Mouse (Mus musculus): ENCODE measurements at regions not wholly inside any gene's neighbourhood (a gene's known extent, or its start where the extent isn't known, plus 50 kb on each side); places are given as distances from the start of the nearest gene placed in this dataset.
A peak's percentile ranks its signal among the peaks of the same experiment; 100 is the strongest.

DNA sequence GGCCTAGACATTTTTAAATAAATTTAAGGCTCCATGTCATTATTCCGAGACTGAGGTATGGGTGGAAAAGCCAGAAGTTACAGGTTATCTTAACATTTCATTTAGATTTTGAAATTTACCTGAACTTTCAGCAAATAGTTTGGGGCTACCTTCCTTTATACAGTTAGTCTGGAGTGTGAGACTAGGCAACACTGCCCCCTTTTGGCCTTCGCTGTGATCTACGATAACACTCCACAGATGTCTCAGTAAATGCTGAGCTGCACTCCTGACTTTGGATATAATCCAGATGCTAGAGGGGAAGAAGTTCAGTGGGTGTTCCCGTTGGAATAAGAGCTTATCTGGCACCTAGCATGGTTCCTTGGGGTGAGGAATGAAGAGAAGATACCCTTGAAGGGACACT lies 224.6 kb downstream of the Nsun3 start:
- H3K9ac ChIP-seq (ENCODE audit: control insufficient read depth, low read depth, low read length, poor library complexity, severe bottlenecking) = no peak overlapping the region
- peak; percentile 13 to 42 (median 30); a peak in 4 of 6 replicates for TF ChIP-seq CTCF (IDR thresholded peaks at IDR 0.05 in 2 of 3, conservative IDR thresholded peaks at IDR 0.05 in 1 of 3; ENCODE audit: control insufficient read depth in 1 of 3, insufficient read depth in 1 of 3, low read depth in 2 of 3, low read length in 3 of 3, poor library complexity in 1 of 3, severe bottlenecking in 1 of 3)
- TF ChIP-seq ZC3H11A (IDR thresholded peaks at IDR 0.05; ENCODE audit: low read depth, low read length) = no peak
- no peak for TF ChIP-seq CHD1 (IDR thresholded peaks at IDR 0.05; ENCODE audit: low read depth, low read length)
- peak; percentile 39 for TF ChIP-seq RAD21 (IDR thresholded peaks at IDR 0.05; ENCODE audit: low read depth, low read length)
- no peak for TF ChIP-seq USF1 (IDR thresholded peaks at IDR 0.05; ENCODE audit: low read depth, low read length)
- TF ChIP-seq SMC3 (IDR thresholded peaks at IDR 0.05; ENCODE audit: low read depth, low read length) = peak; percentile 25; the same call in 1 of the 2 replicates
- no peak for TF ChIP-seq CHD2 (IDR thresholded peaks at IDR 0.05; ENCODE audit: low read length)
- no peak for TF ChIP-seq RCOR1 (IDR thresholded peaks at IDR 0.05; ENCODE audit: low read depth, low read length)
- no peak for TF ChIP-seq SIN3A (IDR thresholded peaks at IDR 0.05; ENCODE audit: low read length)
- H3K9me3 ChIP-seq (replicated peaks; ENCODE audit: insufficient read depth, low read length) = no peaks in the 10 kb centered on the region
- no peak overlapping the region for H3K27ac ChIP-seq (ENCODE audit: control insufficient read depth, low read depth, low read length)
- no peaks in the 10 kb centered on the region for H3K4me1 ChIP-seq (ENCODE audit: control insufficient read depth in 1 of 2, insufficient read depth in 2 of 2, low read length in 2 of 2)
- peak; percentile 10 for DNase-seq (ENCODE audit: low read depth, low spot score)
- H3K4me3 ChIP-seq (ENCODE audit: control insufficient read depth in 1 of 2, insufficient read depth in 1 of 2, low read depth in 2 of 2, low read length in 2 of 2) = no peak overlapping the region
- no peaks in the 10 kb centered on the region for H3K27me3 ChIP-seq (ENCODE audit: control insufficient read depth in 1 of 2, insufficient read depth in 2 of 2, low read length in 2 of 2)
- no peaks in the 10 kb centered on the region for H3K79me2 ChIP-seq (ENCODE audit: control insufficient read depth, insufficient read depth, low read length, poor library complexity)
- H3K36me3 ChIP-seq (ENCODE audit: control insufficient read depth in 1 of 2, insufficient read depth in 2 of 2, low read length in 2 of 2) = no peaks in the 10 kb centered on the region

DNA sequence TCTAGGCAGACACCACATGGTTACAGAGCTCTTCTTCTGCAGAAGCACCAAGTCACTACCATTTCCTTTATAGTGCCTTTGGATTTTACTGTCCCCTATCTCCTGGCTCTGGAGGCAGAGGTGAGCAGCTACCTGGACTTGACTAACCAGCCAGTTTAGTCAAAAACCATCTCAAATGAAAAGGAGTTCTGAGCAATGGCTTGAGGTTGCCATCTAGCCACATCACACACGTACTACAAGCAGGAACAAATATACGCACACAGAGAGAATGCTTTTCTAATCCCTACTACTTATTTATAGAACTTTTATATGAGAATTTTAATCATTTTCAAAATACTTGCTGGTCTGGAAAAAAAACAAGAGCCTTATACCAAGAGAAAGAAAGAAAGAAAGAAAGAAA lies 243.5 kb downstream of the Nsun3 start:
- no peaks in the 10 kb centered on the region for H3K27me3 ChIP-seq (ENCODE audit: control insufficient read depth in 1 of 2, insufficient read depth in 2 of 2, low read length in 2 of 2)
- H3K4me3 ChIP-seq (ENCODE audit: control insufficient read depth in 1 of 2, insufficient read depth in 1 of 2, low read depth in 2 of 2, low read length in 2 of 2) = no peak overlapping the region
- no peaks in the 10 kb centered on the region for H3K79me2 ChIP-seq (ENCODE audit: control insufficient read depth, insufficient read depth, low read length, poor library complexity)
- no peak for TF ChIP-seq MEF2A (IDR thresholded peaks at IDR 0.05; ENCODE audit: extremely low read depth, insufficient replicate concordance, low read depth, low read length, poor library complexity, severe bottlenecking)
- no peak for TF ChIP-seq E2F4 (IDR thresholded peaks at IDR 0.05; ENCODE audit: borderline replicate concordance, low read depth, low read length)
- TF ChIP-seq RAD21 (IDR thresholded peaks at IDR 0.05; ENCODE audit: low read depth, low read length) = no peak
- TF ChIP-seq NRF1 (IDR thresholded peaks at IDR 0.05; ENCODE audit: insufficient read depth, low read depth, low read length, poor library complexity, severe bottlenecking) = no peak
- no peak for TF ChIP-seq RCOR1 (IDR thresholded peaks at IDR 0.05; ENCODE audit: low read depth, low read length)
- no peak for TF ChIP-seq CTCF (IDR thresholded peaks at IDR 0.05 in 2 of 3, conservative IDR thresholded peaks at IDR 0.05 in 1 of 3; ENCODE audit: control insufficient read depth in 1 of 3, insufficient read depth in 1 of 3, low read depth in 2 of 3, low read length in 3 of 3, poor library complexity in 1 of 3, severe bottlenecking in 1 of 3)
- TF ChIP-seq ETS1 (IDR thresholded peaks at IDR 0.05; ENCODE audit: low read depth, low read length) = no peak
- no peak for TF ChIP-seq USF1 (IDR thresholded peaks at IDR 0.05; ENCODE audit: low read depth, low read length)
- TF ChIP-seq UBTF (IDR thresholded peaks at IDR 0.05; ENCODE audit: borderline replicate concordance, insufficient read depth, low read depth, low read length) = no peak
- no peak for TF ChIP-seq SIN3A (IDR thresholded peaks at IDR 0.05; ENCODE audit: low read length)
- TF ChIP-seq GATA1 (IDR thresholded peaks at IDR 0.05; ENCODE audit: low read depth, low read length) = no peak
- TF ChIP-seq MXI1 (IDR thresholded peaks at IDR 0.05; ENCODE audit: low read depth, low read length) = no peak
- no peak for TF ChIP-seq MYB (IDR thresholded peaks at IDR 0.05; ENCODE audit: low read depth, low read length)
- no peak for TF ChIP-seq ELF1 (IDR thresholded peaks at IDR 0.05; ENCODE audit: low read depth, low read length)
- no peak for TF ChIP-seq POLR2A (IDR thresholded peaks at IDR 0.05; ENCODE audit: control insufficient read depth in 1 of 2, insufficient read depth in 1 of 2, low read depth in 1 of 2, low read length in 2 of 2, poor library complexity in 1 of 2)
- TF ChIP-seq POLR2AphosphoS2 (IDR thresholded peaks at IDR 0.05; ENCODE audit: low read length) = no peak
- TF ChIP-seq NELFE (IDR thresholded peaks at IDR 0.05; ENCODE audit: low read depth, low read length) = no peak
- no peaks in the 10 kb centered on the region for H3K9me3 ChIP-seq (replicated peaks; ENCODE audit: insufficient read depth, low read length)
- H3K9ac ChIP-seq (ENCODE audit: control insufficient read depth, low read depth, low read length, poor library complexity, severe bottlenecking) = no peak overlapping the region
- H3K36me3 ChIP-seq (ENCODE audit: control insufficient read depth in 1 of 2, insufficient read depth in 2 of 2, low read length in 2 of 2) = no peaks in the 10 kb centered on the region
- no peak for DNase-seq (ENCODE audit: low read depth, low spot score)
- no peaks in the 10 kb centered on the region for H3K4me1 ChIP-seq (ENCODE audit: control insufficient read depth in 1 of 2, insufficient read depth in 2 of 2, low read length in 2 of 2)
- no peak overlapping the region for H3K27ac ChIP-seq (ENCODE audit: control insufficient read depth, low read depth, low read length)
